Mouse (Mus musculus) spleen, adult 2 months (tissue): ENCODE measurements around the gene Kat2a.

Experiments
- CTCF ChIP-seq: fragments of 200-500 bp; IDR thresholded peaks from 2 replicates; pipeline ENCODE4 v1.5.1; 2011; ENCODE audit warnings: mild to moderate bottlenecking, inconsistent platforms; ENCODE audit not compliant: insufficient read depth, insufficient read length, insufficient replicate concordance; ENCODE audit errors: extremely low read depth
- POLR2A ChIP-seq: fragments of 200-500 bp; IDR thresholded peaks from 2 replicates; pipeline ENCODE4 v1.6.1; 2011; ENCODE audit warnings: low read depth, low read length, inconsistent platforms

GRCm38 (mm10) chr11:100735954-100736745 lies 23.9 kb upstream of the Kat2a start:
- no peak for TF ChIP-seq CTCF
- TF ChIP-seq POLR2A, result no peak
